Mouse (Mus musculus) heart, embryonic 12.5 days (tissue): ENCODE measurements around the gene Rnf214. TPM values are rescaled to one million over a fixed set of nuclear protein-coding genes. Genes with fewer than 3 reads are reported as not detected.
"Not testable (repeated sequence)": the region's sequence is repeated elsewhere in the genome, so short reads cannot be mapped to it uniquely, and the experiment has no call there.

ENCODE experiments used
- ATAC-seq: fragments of 200-750 bp; cut with Nextera tagmentation; 2 replicates; pipeline ENCODE4 v1.8.0; 2017; ENCODE audit warnings: moderate TSS enrichment, moderate library complexity; ENCODE audit not compliant: insufficient number of reproducible peaks, low FRiP score
- H3K27ac ChIP-seq: fragments of 300-500 bp; sonication (generic); 2 replicates; pipeline ENCODE4 v1.5.1; 2016; ENCODE audit warnings: mild to moderate bottlenecking, moderate library complexity; ENCODE audit not compliant: poor library complexity, severe bottlenecking
- H3K27me3 ChIP-seq: fragments of 300-500 bp; sonication (generic); replicated peaks from 2 replicates; pipeline ENCODE4 v1.6.1; 2016; ENCODE audit warnings: mild to moderate bottlenecking, moderate library complexity
- H3K36me3 ChIP-seq: fragments of 300-500 bp; sonication (generic); 2 replicates; pipeline ENCODE4 v1.6.1; 2016; ENCODE audit warnings: mild to moderate bottlenecking, moderate library complexity
- H3K4me1 ChIP-seq: fragments of 300-500 bp; sonication (generic); replicated peaks from 2 replicates; pipeline ENCODE4 v1.6.1; 2016; ENCODE audit warnings: mild to moderate bottlenecking
- H3K4me2 ChIP-seq: fragments of 300-500 bp; sonication (generic); 2 replicates; pipeline ENCODE4 v1.6.1; 2016; ENCODE audit warnings: mild to moderate bottlenecking, moderate library complexity
- H3K4me3 ChIP-seq: fragments of 300-500 bp; sonication (generic); 2 replicates; pipeline ENCODE4 v1.5.1; 2016; ENCODE audit warnings: mild to moderate bottlenecking
- H3K9ac ChIP-seq: fragments of 300-500 bp; sonication (generic); 2 replicates; pipeline ENCODE4 v1.6.1; 2016; ENCODE audit warnings: mild to moderate bottlenecking, moderate library complexity
- H3K9me3 ChIP-seq: fragments of 300-500 bp; sonication (generic); replicated peaks from 2 replicates; pipeline ENCODE4 v1.6.1; 2016; ENCODE audit warnings: mild to moderate bottlenecking, moderate library complexity
- WGBS: fragments of 180-500 bp; shearing (Covaris S2); methylation state at CpG from one replicate; pipeline ENCODE4 v1.1.7; 2016; 5-methylcytosine and 5-hydroxymethylcytosine counted together
- polyA plus RNA-seq: library from polyadenylated mRNA; unstranded; fragments of >200 nt; fragmentation: Nextera tagmentation; extraction: Ambion mirVana; gene quantifications from 2 replicates; pipeline ENCODE4 v1.2.1, GENCODE M21; 2016

Rnf214 gene
- polyA plus RNA-seq, 1 experiment from 2014 or later, result 43.6 TPM

- 58% methylated on average over 9 of the region's 9 CpGs for WGBS
- Histone ChIP-seq H3K9ac (0 out of 2 replicates have a peak overlapping the region, but pooled peaks have one; percentile 6), H3K4me1 (peaks cover 38% of the 10 kb centered on the region), H3K9me3 (no peaks in the 10 kb centered on the region), H3K36me3 (peaks cover 21% of the 10 kb centered on the region), H3K27ac (peak overlapping the region; percentile 77), H3K4me2 (no peak overlapping the region), H3K27me3 (no peaks in the 10 kb centered on the region), H3K4me3 (no peak overlapping the region)
- peak; percentile 43; the same call in 1 of the 2 replicates for ATAC-seq
Observed at GRCm38 (mm10) chr9:45849528-45850408, 56.9 kb downstream of the Rnf214 start.

- WGBS, result 82% methylated on average over 5 of the region's 5 CpGs
- Histone ChIP-seq H3K4me1 (peaks cover 34% of the 10 kb centered on the region), H3K36me3 (0 out of 2 replicates have a peak, but pooled peaks cover 4% of the 10 kb centered on the region), H3K27me3 (no peaks in the 10 kb centered on the region), H3K27ac (no peak overlapping the region), H3K9me3 (no peaks in the 10 kb centered on the region), H3K4me2 (no peak overlapping the region), H3K9ac (no peak overlapping the region), H3K4me3 (no peak overlapping the region)
- no peak for ATAC-seq
Observed at GRCm38 (mm10) chr9:45846891-45847460, 59.7 kb downstream of the Rnf214 start.

GRCm38 (mm10) chr9:45846176-45846575, 60.5 kb downstream of the Rnf214 start:
- WGBS, result 73% methylated on average over 2 of the region's 2 CpGs
- H3K27ac ChIP-seq, H3K36me3 ChIP-seq, H3K4me3 ChIP-seq, H3K9ac ChIP-seq, ATAC-seq, H3K27me3 ChIP-seq, H3K4me2 ChIP-seq, H3K9me3 ChIP-seq: not testable (repeated sequence)
- H3K4me1 ChIP-seq, result peaks cover 31% of the 10 kb centered on the region

- ATAC-seq, result no peak
- no peak overlapping the region for H3K4me3 ChIP-seq
- no peak overlapping the region for H3K27ac ChIP-seq
- H3K36me3 ChIP-seq, result 0 out of 2 replicates have a peak, but pooled peaks cover 4% of the 10 kb centered on the region
- H3K9ac ChIP-seq, result no peak overlapping the region
- H3K9me3 ChIP-seq, result no peaks in the 10 kb centered on the region
- WGBS, result 88% methylated on average over 3 of the region's 3 CpGs
- peaks cover 31% of the 10 kb centered on the region for H3K4me1 ChIP-seq
- no peak overlapping the region for H3K4me2 ChIP-seq
- H3K27me3 ChIP-seq, result no peaks in the 10 kb centered on the region
Observed at GRCm38 (mm10) chr9:45845541-45845940, 61.2 kb downstream of the Rnf214 start.

GRCm38 (mm10) chr9:45843780-45844179, 62.9 kb downstream of the Rnf214 start:
- H3K9ac ChIP-seq, result no peak overlapping the region
- H3K4me3 ChIP-seq, result no peak overlapping the region
- H3K4me1 ChIP-seq, result peaks cover 26% of the 10 kb centered on the region
- ATAC-seq, result no peak
- H3K9me3 ChIP-seq, result no peaks in the 10 kb centered on the region
- no peaks in the 10 kb centered on the region for H3K27me3 ChIP-seq
- WGBS, result 87% methylated on average over 1 of the region's 1 CpGs
- H3K27ac ChIP-seq, result no peak overlapping the region
- no peak overlapping the region for H3K4me2 ChIP-seq
- H3K36me3 ChIP-seq, result 0 out of 2 replicates have a peak, but pooled peaks cover 4% of the 10 kb centered on the region

- no peak overlapping the region for H3K9ac ChIP-seq
- H3K27me3 ChIP-seq, result no peaks in the 10 kb centered on the region
- peaks cover 20% of the 10 kb centered on the region for H3K4me1 ChIP-seq
- no peak overlapping the region for H3K4me2 ChIP-seq
- 0 out of 2 replicates have a peak, but pooled peaks cover 4% of the 10 kb centered on the region for H3K36me3 ChIP-seq
- H3K27ac ChIP-seq, result no peak overlapping the region
- ATAC-seq, result no peak
- 85% methylated on average over 5 of the region's 5 CpGs for WGBS
- no peaks in the 10 kb centered on the region for H3K9me3 ChIP-seq
- no peak overlapping the region for H3K4me3 ChIP-seq
Observed at GRCm38 (mm10) chr9:45843007-45843406, 63.7 kb downstream of the Rnf214 start.

GRCm38 (mm10) chr9:45841458-45841857, 65.3 kb downstream of the Rnf214 start:
- no peaks in the 10 kb centered on the region for H3K9me3 ChIP-seq
- H3K9ac ChIP-seq, result no peak overlapping the region
- no peak overlapping the region for H3K4me3 ChIP-seq
- no peaks in the 10 kb centered on the region for H3K27me3 ChIP-seq
- H3K4me1 ChIP-seq, result peaks cover 20% of the 10 kb centered on the region
- no peak overlapping the region for H3K27ac ChIP-seq
- WGBS, result 81% methylated on average over 6 of the region's 6 CpGs
- no peak for ATAC-seq
- H3K4me2 ChIP-seq, result no peak overlapping the region
- 0 out of 2 replicates have a peak, but pooled peaks cover 4% of the 10 kb centered on the region for H3K36me3 ChIP-seq

- no peak overlapping the region for H3K27ac ChIP-seq
- H3K9me3 ChIP-seq, result no peaks in the 10 kb centered on the region
- no peaks in the 10 kb centered on the region for H3K27me3 ChIP-seq
- 55% methylated on average over 5 of the region's 5 CpGs for WGBS
- H3K4me3 ChIP-seq, result peak overlapping the region; percentile 92
- H3K4me1 ChIP-seq, result peaks cover 20% of the 10 kb centered on the region
- H3K9ac ChIP-seq, result 0 out of 2 replicates have a peak overlapping the region, but pooled peaks have one; percentile 93
- H3K36me3 ChIP-seq, result 0 out of 2 replicates have a peak, but pooled peaks cover 3% of the 10 kb centered on the region
- no peak for ATAC-seq
- H3K4me2 ChIP-seq, result peak overlapping the region; percentile 98
Observed at GRCm38 (mm10) chr9:45840331-45840730, 66.4 kb downstream of the Rnf214 start.

- ATAC-seq, result 0 out of 2 replicates have a peak, but pooled peaks have one; percentile 1
Observed at GRCm38 (mm10) chr9:45839982-45840300, 66.8 kb downstream of the Rnf214 start.

GRCm38 (mm10) chr9:45839139-45839981, 67.4 kb downstream of the Rnf214 start:
- H3K9me3 ChIP-seq, result no peaks in the 10 kb centered on the region
- H3K4me2 ChIP-seq, result peak overlapping the region; percentile 98
- peak overlapping the region; percentile 93 for H3K9ac ChIP-seq
- H3K27ac ChIP-seq, result peak overlapping the region; percentile 26; the same call in 1 of the 2 replicates
- H3K4me3 ChIP-seq, result peak overlapping the region; percentile 92
- H3K27me3 ChIP-seq, result no peaks in the 10 kb centered on the region
- WGBS, result 7% methylated on average over 17 of the region's 17 CpGs
- H3K36me3 ChIP-seq, result no peaks in the 10 kb centered on the region
- ATAC-seq, result peak; percentile 56; the same call in 1 of the 2 replicates
- peaks cover 20% of the 10 kb centered on the region for H3K4me1 ChIP-seq

More at GRCm38 (mm10) chr9:45839982-45840300, 66.8 kb downstream of the Rnf214 start:
- Histone ChIP-seq H3K36me3 (no peaks in the 10 kb centered on the region), H3K4me1 (peaks cover 20% of the 10 kb centered on the region), H3K4me3 (peak overlapping the region; percentile 92), H3K27me3 (no peaks in the 10 kb centered on the region), H3K4me2 (peak overlapping the region; percentile 98), H3K27ac (no peak overlapping the region), H3K9ac (peak overlapping the region; percentile 93; the same call in 1 of the 2 replicates), H3K9me3 (no peaks in the 10 kb centered on the region)
- 59% methylated on average over 7 of the region's 7 CpGs for WGBS
